Mouse (Mus musculus): ENCODE measurements around the gene Shc3. TPM values are rescaled to one million over a fixed set of nuclear protein-coding genes. Genes with fewer than 3 reads are reported as not detected.
A peak's percentile ranks its signal among the peaks of the same experiment; 100 is the strongest.

Gene Shc3
- polyA plus RNA-seq, 1 experiment from 2014 or later: 5.0 TPM

- no peak overlapping the region for H3K9ac ChIP-seq (replicated peaks; ENCODE audit: low read length)
- peak; percentile 49 for DNase-seq
- H3K36me3 ChIP-seq (ENCODE audit: control insufficient read depth, insufficient read depth, low read length): no peaks in the 10 kb centered on the region
- H3K27me3 ChIP-seq (ENCODE audit: control insufficient read depth, insufficient read depth, low read length): no peaks in the 10 kb centered on the region
- no peak for ATAC-seq (ENCODE audit: low FRiP score, low TSS enrichment)
- no peaks in the 10 kb centered on the region for H3K4me1 ChIP-seq (ENCODE audit: control insufficient read depth, insufficient read depth, low read length)
- no peaks in the 10 kb centered on the region for H3K9me3 ChIP-seq (ENCODE audit: control insufficient read depth, low read length)
- 53% methylated on average over 4 of the region's 4 CpGs for WGBS
- H3K27ac ChIP-seq (replicated peaks; ENCODE audit: low read depth, low read length): no peak overlapping the region
- no peak overlapping the region for H3K4me2 ChIP-seq (ENCODE audit: low read length)
- no peak overlapping the region for H3K4me3 ChIP-seq (replicated peaks; ENCODE audit: low read depth, low read length)
Measured at GRCm38 (mm10) chr13:51456190-51456878, 112.9 kb downstream of the Shc3 start.

DNA sequence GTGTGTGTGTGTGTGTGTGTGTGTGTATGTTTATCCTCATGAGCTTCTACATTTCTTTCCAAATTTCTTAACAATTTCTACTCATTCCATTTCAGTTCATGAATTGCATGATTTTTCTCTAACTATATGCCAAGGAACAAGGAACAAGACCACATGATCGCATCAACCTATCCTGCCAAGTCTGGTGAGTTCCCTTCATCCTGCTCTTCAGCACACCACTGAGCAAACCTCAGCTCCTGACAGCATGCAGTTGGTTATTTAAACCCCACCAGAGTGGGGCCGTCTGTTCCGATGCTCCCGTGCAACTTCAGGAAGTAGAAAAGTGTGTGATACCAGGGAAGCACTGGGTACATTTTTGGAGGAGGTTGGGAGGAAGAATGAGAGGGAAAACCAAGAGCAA lies 122.7 kb downstream of the Shc3 start:
- no peaks in the 10 kb centered on the region for H3K27me3 ChIP-seq (ENCODE audit: control insufficient read depth, insufficient read depth, low read length)
- 82% methylated on average over 4 of the region's 4 CpGs for WGBS
- H3K4me3 ChIP-seq (replicated peaks; ENCODE audit: low read depth, low read length): no peak overlapping the region
- no peak overlapping the region for H3K27ac ChIP-seq (replicated peaks; ENCODE audit: low read depth, low read length)
- ATAC-seq (ENCODE audit: low FRiP score, low TSS enrichment) (no peak), DNase-seq (no peak)
- H3K4me2 ChIP-seq (ENCODE audit: low read length): no peak overlapping the region
- H3K36me3 ChIP-seq (ENCODE audit: control insufficient read depth, insufficient read depth, low read length): no peaks in the 10 kb centered on the region
- no peaks in the 10 kb centered on the region for H3K9me3 ChIP-seq (ENCODE audit: control insufficient read depth, low read length)
- H3K9ac ChIP-seq (replicated peaks; ENCODE audit: low read length): no peak overlapping the region
- no peaks in the 10 kb centered on the region for H3K4me1 ChIP-seq (ENCODE audit: control insufficient read depth, insufficient read depth, low read length)

DNA sequence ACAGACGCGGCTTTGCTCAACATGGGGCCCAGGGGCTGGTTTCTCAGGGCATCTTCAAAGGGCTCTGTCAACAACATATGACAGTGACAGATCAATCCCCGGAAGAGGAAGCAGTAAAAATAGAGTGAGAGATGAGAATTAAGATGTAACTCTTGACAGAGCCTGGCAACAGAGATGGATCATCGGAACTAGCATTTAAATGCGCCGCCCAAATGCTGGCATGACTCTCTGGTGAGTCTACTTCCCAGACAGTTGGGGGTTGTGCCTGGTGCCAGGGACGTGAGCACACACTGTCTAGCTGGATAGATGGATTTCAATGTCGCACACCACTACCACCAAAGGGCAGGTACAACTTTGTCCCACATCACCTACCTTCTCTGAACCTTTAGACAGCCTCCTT lies 126.3 kb downstream of the Shc3 start:
- no peak overlapping the region for H3K4me2 ChIP-seq (ENCODE audit: low read length)
- WGBS: 73% methylated on average over 8 of the region's 8 CpGs
- H3K36me3 ChIP-seq (ENCODE audit: control insufficient read depth, insufficient read depth, low read length): no peaks in the 10 kb centered on the region
- H3K4me1 ChIP-seq (ENCODE audit: control insufficient read depth, insufficient read depth, low read length): no peaks in the 10 kb centered on the region
- no peak overlapping the region for H3K9ac ChIP-seq (replicated peaks; ENCODE audit: low read length)
- H3K9me3 ChIP-seq (ENCODE audit: control insufficient read depth, low read length): no peaks in the 10 kb centered on the region
- H3K27me3 ChIP-seq (ENCODE audit: control insufficient read depth, insufficient read depth, low read length): no peaks in the 10 kb centered on the region
- no peak for ATAC-seq (ENCODE audit: low FRiP score, low TSS enrichment)
- H3K4me3 ChIP-seq (replicated peaks; ENCODE audit: low read depth, low read length): no peak overlapping the region
- no peak overlapping the region for H3K27ac ChIP-seq (replicated peaks; ENCODE audit: low read depth, low read length)
- no peak for DNase-seq

- no peaks in the 10 kb centered on the region for H3K4me1 ChIP-seq (ENCODE audit: control insufficient read depth, insufficient read depth, low read length)
- WGBS: 37% methylated on average over 14 of the region's 14 CpGs
- H3K9ac ChIP-seq (replicated peaks; ENCODE audit: low read length): no peak overlapping the region
- no peak overlapping the region for H3K4me2 ChIP-seq (ENCODE audit: low read length)
- no peaks in the 10 kb centered on the region for H3K36me3 ChIP-seq (ENCODE audit: control insufficient read depth, insufficient read depth, low read length)
- no peaks in the 10 kb centered on the region for H3K27me3 ChIP-seq (ENCODE audit: control insufficient read depth, insufficient read depth, low read length)
- peak; percentile 59 for DNase-seq
- ATAC-seq (ENCODE audit: low FRiP score, low TSS enrichment): peak; percentile 41; the same call in 1 of the 2 replicates
- peak overlapping the region; percentile 66 for H3K27ac ChIP-seq (replicated peaks; ENCODE audit: low read depth, low read length)
- no peaks in the 10 kb centered on the region for H3K9me3 ChIP-seq (ENCODE audit: control insufficient read depth, low read length)
- no peak overlapping the region for H3K4me3 ChIP-seq (replicated peaks; ENCODE audit: low read depth, low read length)
Measured at GRCm38 (mm10) chr13:51437105-51438085, 131.8 kb downstream of the Shc3 start.

DNA sequence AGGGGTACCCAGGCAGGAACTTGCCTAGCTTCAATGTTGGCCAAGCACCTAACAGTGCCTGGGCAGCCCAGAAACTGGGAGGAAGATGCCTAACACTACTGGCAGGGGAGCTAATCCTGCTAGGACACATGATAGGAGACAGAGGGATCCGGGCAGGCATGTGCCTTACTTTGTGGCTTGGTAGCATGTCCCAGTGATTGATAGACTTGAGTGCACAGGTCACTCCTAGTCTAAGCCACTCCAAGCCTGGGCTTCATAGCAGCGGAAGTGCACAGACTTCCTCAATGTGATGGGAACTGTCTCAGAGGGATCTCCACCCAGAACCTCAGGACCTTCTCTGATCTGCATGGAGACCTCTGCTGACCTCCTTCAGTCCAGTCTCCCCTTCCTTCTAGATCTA lies 134.1 kb downstream of the Shc3 start:
- 79% methylated on average over 2 of the region's 2 CpGs for WGBS
- Histone ChIP-seq H3K27ac (replicated peaks; ENCODE audit: low read depth, low read length) (no peak overlapping the region), H3K27me3 (ENCODE audit: control insufficient read depth, insufficient read depth, low read length) (no peaks in the 10 kb centered on the region), H3K4me1 (ENCODE audit: control insufficient read depth, insufficient read depth, low read length) (no peaks in the 10 kb centered on the region), H3K4me3 (replicated peaks; ENCODE audit: low read depth, low read length) (no peak overlapping the region), H3K9me3 (ENCODE audit: control insufficient read depth, low read length) (no peaks in the 10 kb centered on the region), H3K9ac (replicated peaks; ENCODE audit: low read length) (no peak overlapping the region), H3K4me2 (ENCODE audit: low read length) (no peak overlapping the region), H3K36me3 (ENCODE audit: control insufficient read depth, insufficient read depth, low read length) (no peaks in the 10 kb centered on the region)
- DNase-seq (no peak), ATAC-seq (ENCODE audit: low FRiP score, low TSS enrichment) (no peak)

- no peak overlapping the region for H3K4me3 ChIP-seq (replicated peaks; ENCODE audit: low read depth, low read length)
- H3K27me3 ChIP-seq (ENCODE audit: control insufficient read depth, insufficient read depth, low read length): no peaks in the 10 kb centered on the region
- no peak overlapping the region for H3K27ac ChIP-seq (replicated peaks; ENCODE audit: low read depth, low read length)
- WGBS: 68% methylated on average over 2 of the region's 2 CpGs
- no peaks in the 10 kb centered on the region for H3K4me1 ChIP-seq (ENCODE audit: control insufficient read depth, insufficient read depth, low read length)
- no peaks in the 10 kb centered on the region for H3K9me3 ChIP-seq (ENCODE audit: control insufficient read depth, low read length)
- peak; percentile 58 for DNase-seq
- no peaks in the 10 kb centered on the region for H3K36me3 ChIP-seq (ENCODE audit: control insufficient read depth, insufficient read depth, low read length)
- no peak for ATAC-seq (ENCODE audit: low FRiP score, low TSS enrichment)
- no peak overlapping the region for H3K4me2 ChIP-seq (ENCODE audit: low read length)
- no peak overlapping the region for H3K9ac ChIP-seq (replicated peaks; ENCODE audit: low read length)
Measured at GRCm38 (mm10) chr13:51434460-51434859, 134.8 kb downstream of the Shc3 start.

- no peak for ATAC-seq (ENCODE audit: low FRiP score, low TSS enrichment)
Measured at GRCm38 (mm10) chr13:51433371-51433770, 135.8 kb downstream of the Shc3 start.

GRCm38 (mm10) chr13:51425662-51426443 lies 143.4 kb downstream of the Shc3 start:
- Histone ChIP-seq H3K36me3 (ENCODE audit: control insufficient read depth, insufficient read depth, low read length) (no peaks in the 10 kb centered on the region), H3K4me1 (ENCODE audit: control insufficient read depth, insufficient read depth, low read length) (peaks cover 3% of the 10 kb centered on the region; the same call in 1 of the 2 replicates), H3K4me2 (ENCODE audit: low read length) (no peak overlapping the region), H3K9me3 (ENCODE audit: control insufficient read depth, low read length) (no peaks in the 10 kb centered on the region), H3K9ac (replicated peaks; ENCODE audit: low read length) (no peak overlapping the region), H3K4me3 (replicated peaks; ENCODE audit: low read depth, low read length) (no peak overlapping the region), H3K27ac (replicated peaks; ENCODE audit: low read depth, low read length) (peak overlapping the region; percentile 32; the same call in 1 of the 2 replicates), H3K27me3 (ENCODE audit: control insufficient read depth, insufficient read depth, low read length) (no peaks in the 10 kb centered on the region)
- WGBS: 63% methylated on average over 4 of the region's 4 CpGs
- ATAC-seq (ENCODE audit: low FRiP score, low TSS enrichment) (peak; percentile 21; the same call in 1 of the 2 replicates), DNase-seq (peak; percentile 51)

More at GRCm38 (mm10) chr13:51433371-51433770, 135.8 kb downstream of the Shc3 start:
- no peaks in the 10 kb centered on the region for H3K4me1 ChIP-seq (ENCODE audit: control insufficient read depth, insufficient read depth, low read length)
- no peaks in the 10 kb centered on the region for H3K27me3 ChIP-seq (ENCODE audit: control insufficient read depth, insufficient read depth, low read length)
- no peak overlapping the region for H3K27ac ChIP-seq (replicated peaks; ENCODE audit: low read depth, low read length)
- H3K36me3 ChIP-seq (ENCODE audit: control insufficient read depth, insufficient read depth, low read length): no peaks in the 10 kb centered on the region
- WGBS: 62% methylated on average over 3 of the region's 3 CpGs
- H3K9me3 ChIP-seq (ENCODE audit: control insufficient read depth, low read length): no peaks in the 10 kb centered on the region
- no peak overlapping the region for H3K9ac ChIP-seq (replicated peaks; ENCODE audit: low read length)
- H3K4me2 ChIP-seq (ENCODE audit: low read length): no peak overlapping the region
- H3K4me3 ChIP-seq (replicated peaks; ENCODE audit: low read depth, low read length): no peak overlapping the region
- DNase-seq: no peak

Data from midbrain, embryonic 14.5 days (tissue).